Mouse (Mus musculus) mouse embryonic stem cell (cell line): ENCODE measurements around the gene Timm13.

Source experiments
- in situ Hi-C, 2 experiments: fragments of 300-500 bp; cut with MboI; formaldehyde crosslinking; loops; 1 replicate in 1 of 2; 3 replicates in 1 of 2; pipeline ENCODE4 v1.14.3; 2019 to 2020; ENCODE audit warnings: low sequenced_read_pairs in 2 of 2, low pct_unique_long_range_greater_than_20kb in 1 of 2, mixed read lengths in 1 of 2; ENCODE audit not compliant: unreplicated experiment in 1 of 2

Timm13 gene

GRCm38 (mm10) chr10:80913364-80914011, 12.7 kb upstream of the Timm13 start:
- in situ Hi-C loops: no loop called here

- in situ Hi-C loops: no loop called here
These were observed 11.1 kb upstream of the Timm13 start for GRCm38 (mm10) chr10:80911891-80912290.

GRCm38 (mm10) chr10:80911354-80911753, 10.6 kb upstream of the Timm13 start:
- in situ Hi-C loops: no loop called here

GRCm38 (mm10) chr10:80909375-80910162, 8.8 kb upstream of the Timm13 start:
- in situ Hi-C loops: no loop called here

- in situ Hi-C loops: no loop called here
These were observed 3.9 kb upstream of the Timm13 start for GRCm38 (mm10) chr10:80904709-80905108.

- in situ Hi-C loops: no loop called here
These were observed 3.4 kb upstream of the Timm13 start for GRCm38 (mm10) chr10:80904004-80904693.

- in situ Hi-C loops: no loop called here
These were observed 2.5 kb upstream of the Timm13 start for GRCm38 (mm10) chr10:80903282-80903681.

- in situ Hi-C loops: no loop called here
These were observed 1.6 kb upstream of the Timm13 start for GRCm38 (mm10) chr10:80902273-80902940.

- in situ Hi-C loops: no loop called here
These were observed 872 bp upstream of the Timm13 start for GRCm38 (mm10) chr10:80901409-80902272.

GRCm38 (mm10) chr10:80899591-80900317, 1.0 kb downstream of the Timm13 start:
- in situ Hi-C loops: no loop called here

- in situ Hi-C loops: no loop called here
These were observed 1.7 kb downstream of the Timm13 start for GRCm38 (mm10) chr10:80899074-80899473.

GRCm38 (mm10) chr10:80897861-80898510, 2.8 kb downstream of the Timm13 start:
- in situ Hi-C loops: no loop called here

GRCm38 (mm10) chr10:80896581-80897485, 3.9 kb downstream of the Timm13 start:
- in situ Hi-C loops: no loop called here

GRCm38 (mm10) chr10:80895697-80896096, 5.1 kb downstream of the Timm13 start:
- in situ Hi-C loops: no loop called here

GRCm38 (mm10) chr10:80895100-80895499, 5.7 kb downstream of the Timm13 start:
- in situ Hi-C loops: no loop called here

GRCm38 (mm10) chr10:80887181-80887580, 13.6 kb downstream of the Timm13 start:
- in situ Hi-C loops: loop anchor here in 1 of 2 experiments (5.0 kb wide), 1 partner anchor 40 kb away; no protein-coding TSS in a partner anchor
